Mouse (Mus musculus) ES-CJ7 (cell line): ENCODE measurements around the gene Pacsin1.

Experiments used
- DNase-seq: peaks from one replicate; pipeline ENCODE4 v3.0.0; 2011; ENCODE audit warnings: low read depth, low spot score

Pacsin1 gene

GRCm38 (mm10) chr17:27677756-27678155, 22.4 kb downstream of the Pacsin1 start:
- DNase-seq, result no peak

GRCm38 (mm10) chr17:27678924-27679813, 23.9 kb downstream of the Pacsin1 start:
- DNase-seq, result peak; percentile 33

GRCm38 (mm10) chr17:27684886-27685549, 29.7 kb downstream of the Pacsin1 start:
- DNase-seq, result peak; percentile 75

GRCm38 (mm10) chr17:27685550-27685913, 30.2 kb downstream of the Pacsin1 start:
- no peak for DNase-seq

GRCm38 (mm10) chr17:27686395-27686794, 31.1 kb downstream of the Pacsin1 start:
- no peak for DNase-seq

- no peak for DNase-seq
These were observed 35.8 kb downstream of the Pacsin1 start for GRCm38 (mm10) chr17:27690993-27691693.

GRCm38 (mm10) chr17:27699641-27700244, 44.4 kb downstream of the Pacsin1 start:
- peak; percentile 72 for DNase-seq

- DNase-seq, result no peak
These were observed 45.5 kb downstream of the Pacsin1 start for GRCm38 (mm10) chr17:27700812-27701211.

GRCm38 (mm10) chr17:27701856-27702255, 46.5 kb downstream of the Pacsin1 start:
- no peak for DNase-seq

- peak; percentile 80 for DNase-seq
These were observed 47.2 kb downstream of the Pacsin1 start for GRCm38 (mm10) chr17:27702518-27702917.

GRCm38 (mm10) chr17:27703961-27704621, 48.8 kb downstream of the Pacsin1 start:
- peak; percentile 97 for DNase-seq

GRCm38 (mm10) chr17:27705661-27706060, 50.4 kb downstream of the Pacsin1 start:
- DNase-seq, result no peak

- peak; percentile 94 for DNase-seq
These were observed 52.8 kb downstream of the Pacsin1 start for GRCm38 (mm10) chr17:27707954-27708661.

- no peak for DNase-seq
These were observed 54.3 kb downstream of the Pacsin1 start for GRCm38 (mm10) chr17:27709650-27710049.

GRCm38 (mm10) chr17:27712832-27713231, 57.5 kb downstream of the Pacsin1 start:
- DNase-seq, result no peak

- DNase-seq, result peak; percentile 88
These were observed 61.5 kb downstream of the Pacsin1 start for GRCm38 (mm10) chr17:27716804-27717203.

- DNase-seq, result peak; percentile 47
These were observed 62.9 kb downstream of the Pacsin1 start for GRCm38 (mm10) chr17:27718250-27718649.

GRCm38 (mm10) chr17:27719663-27720062, 64.4 kb downstream of the Pacsin1 start:
- DNase-seq, result no peak

- no peak for DNase-seq
These were observed 65.0 kb downstream of the Pacsin1 start for GRCm38 (mm10) chr17:27720326-27720725.

- no peak for DNase-seq
These were observed 65.9 kb downstream of the Pacsin1 start for GRCm38 (mm10) chr17:27721125-27721664.
